Mouse (Mus musculus) ES-Bruce4 (cell line): ENCODE results near the gene Olfr1350. TPM values are rescaled to one million over a fixed set of nuclear protein-coding genes. Genes with fewer than 3 reads are reported as not detected.
"Not testable (repeated sequence)": the region's sequence is repeated elsewhere in the genome, so short reads cannot be mapped to it uniquely, and the experiment has no call there.

Experiments used
- H3K27ac ChIP-seq: 2 replicates; pipeline ENCODE4 v1.5.1; 2012; ENCODE audit warnings: low read length, inconsistent platforms; ENCODE audit not compliant: insufficient read depth
- H3K27me3 ChIP-seq: 2 replicates; pipeline ENCODE4 v1.6.1; 2012; ENCODE audit warnings: mild to moderate bottlenecking, low read length, inconsistent platforms; ENCODE audit not compliant: control insufficient read depth, poor library complexity, insufficient read depth, severe bottlenecking
- H3K36me3 ChIP-seq: 2 replicates; pipeline ENCODE4 v1.6.1; 2012; ENCODE audit warnings: inconsistent platforms, mild to moderate bottlenecking, low read length, moderate library complexity; ENCODE audit not compliant: control insufficient read depth, poor library complexity, insufficient read depth, severe bottlenecking
- H3K4me1 ChIP-seq: one replicate; pipeline ENCODE4 v1.8.1; 2011; ENCODE audit warnings: low read length; ENCODE audit not compliant: control insufficient read depth, insufficient read depth
- H3K4me3 ChIP-seq: 2 replicates; pipeline ENCODE4 v1.5.1; 2011; ENCODE audit warnings: low read depth, mild to moderate bottlenecking, low read length
- H3K9ac ChIP-seq: 2 replicates; pipeline ENCODE4 v1.6.1; 2012; ENCODE audit warnings: low read depth, mild to moderate bottlenecking, inconsistent platforms; ENCODE audit not compliant: poor library complexity, severe bottlenecking
- H3K9me3 ChIP-seq: replicated peaks from 2 replicates; pipeline ENCODE4 v1.6.1; 2012; ENCODE audit warnings: mild to moderate bottlenecking, low read length, inconsistent platforms; ENCODE audit not compliant: control insufficient read depth, poor library complexity, insufficient read depth, severe bottlenecking
- CTCF ChIP-seq: IDR thresholded peaks from one replicate; pipeline ENCODE4 v1.8.1; 2011; ENCODE audit warnings: low read depth, low read length
- EP300 ChIP-seq: IDR thresholded peaks from 2 replicates; pipeline ENCODE4 v1.6.1; 2011; ENCODE audit warnings: low read depth, low read length; ENCODE audit not compliant: insufficient read depth
- POLR2A ChIP-seq: IDR thresholded peaks from one replicate; pipeline ENCODE4 v1.8.1; 2011; ENCODE audit warnings: low read length; ENCODE audit not compliant: insufficient read depth
- polyA plus RNA-seq: library from polyadenylated mRNA; stranded (reverse); fragments of >200 nt; gene quantifications from 2 replicates; pipeline ENCODE4 v1.2.4, GENCODE M21; 2011; ENCODE audit warnings: low read depth; ENCODE audit not compliant: missing spikeins, insufficient read depth, insufficient read length

The Olfr1350 gene
- not detected in 2 replicates for polyA plus RNA-seq

DNA sequence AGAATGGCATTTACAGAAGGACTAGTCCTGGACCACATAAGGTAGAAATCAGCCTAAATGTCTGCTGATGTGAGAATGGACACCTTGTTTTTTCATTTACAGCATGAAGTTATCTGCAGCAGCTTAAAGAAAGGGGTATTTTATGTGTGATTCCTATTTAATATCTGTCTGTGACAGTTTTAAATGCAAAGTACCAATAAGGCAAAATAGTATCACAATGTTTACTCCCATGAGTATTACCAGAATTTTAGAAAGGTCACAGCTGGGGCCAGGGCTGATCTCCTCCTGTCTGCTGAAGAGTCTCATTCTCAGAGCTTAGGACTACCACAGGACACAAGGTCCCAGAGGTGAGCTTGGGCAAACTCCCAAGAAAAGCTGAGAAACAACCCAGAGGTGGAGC is at the start of gene Olfr1350:
Gene Olfr1350 (plus strand): TSS at position 301 of the 400 bp plus-strand sequence.
- TF ChIP-seq CTCF (no peak), POLR2A (no peak), EP300 (no peak)
- no peaks in the 10 kb centered on the region for H3K27me3 ChIP-seq

DNA sequence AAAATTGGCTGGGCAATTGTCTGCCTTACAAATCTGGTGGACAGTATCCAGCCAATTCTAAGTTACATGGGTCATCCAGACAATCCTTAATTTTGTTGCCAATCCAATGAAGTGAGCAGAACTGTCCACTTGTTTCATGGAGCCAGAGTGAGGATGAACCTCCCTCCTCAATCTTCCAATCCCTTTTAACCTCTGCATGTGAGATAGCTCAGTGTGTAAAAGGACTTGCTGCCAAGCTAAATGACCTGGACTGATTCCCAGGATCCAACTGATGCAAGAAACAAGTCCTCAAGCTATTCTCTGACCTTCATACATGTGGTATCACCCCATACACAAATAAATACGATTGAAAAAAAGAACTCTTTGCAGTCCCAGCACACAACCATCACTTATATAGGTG is 43.0 kb upstream of the Olfr1350 start:
- Histone ChIP-seq H3K9me3 (no peaks in the 10 kb centered on the region), H3K27ac (no peak overlapping the region), H3K27me3 (no peaks in the 10 kb centered on the region), H3K4me1 (no peaks in the 10 kb centered on the region), H3K36me3 (no peaks in the 10 kb centered on the region), H3K4me3 (no peak overlapping the region), H3K9ac (no peak overlapping the region)
- TF ChIP-seq POLR2A (no peak), EP300 (no peak), CTCF (no peak)

More for the DNA sequence above, at the start of gene Olfr1350:
- H3K9ac ChIP-seq = no peak within 1 kb of the TSS
- no peak within 1 kb of the TSS for H3K27ac ChIP-seq
- H3K9me3 ChIP-seq = no peaks in the 10 kb centered on the region
- no peak within 1 kb of the TSS for H3K4me3 ChIP-seq
- H3K4me1 ChIP-seq = no peaks in the 10 kb centered on the region
- H3K36me3 ChIP-seq = no peaks in the 10 kb centered on the region

DNA sequence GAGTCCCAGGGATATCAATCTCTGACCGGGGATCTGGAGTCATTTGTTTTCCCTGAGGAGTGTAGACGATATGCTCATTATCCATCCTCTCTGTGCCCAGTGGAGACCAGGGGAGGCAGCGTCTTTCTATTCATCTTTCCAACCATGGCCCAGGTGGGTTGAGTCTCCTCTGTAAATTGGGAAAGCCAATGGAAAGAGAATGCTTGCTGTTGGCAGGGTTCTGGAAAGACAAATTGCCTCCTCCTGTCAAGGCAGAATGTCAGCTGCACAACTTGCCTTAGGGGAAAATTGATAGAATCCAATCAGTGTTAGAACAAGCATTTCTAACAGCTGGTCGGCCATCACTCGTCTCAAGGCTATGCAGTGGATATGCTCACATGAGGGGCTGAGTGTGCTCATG is 41.8 kb upstream of the Olfr1350 start, which contains the start of gene Olfr1349:
Gene Olfr1349 (minus strand): TSS at position 101 of the 400 bp plus-strand sequence.
- H3K9ac ChIP-seq = no peak within 1 kb of the TSS
- TF ChIP-seq POLR2A (no peak), EP300 (no peak), CTCF (no peak)
- no peaks in the 10 kb centered on the region for H3K27me3 ChIP-seq
- no peak within 1 kb of the TSS for H3K4me3 ChIP-seq
- no peaks in the 10 kb centered on the region for H3K36me3 ChIP-seq
- no peaks in the 10 kb centered on the region for H3K4me1 ChIP-seq
- no peak within 1 kb of the TSS for H3K27ac ChIP-seq
- H3K9me3 ChIP-seq = no peaks in the 10 kb centered on the region

DNA sequence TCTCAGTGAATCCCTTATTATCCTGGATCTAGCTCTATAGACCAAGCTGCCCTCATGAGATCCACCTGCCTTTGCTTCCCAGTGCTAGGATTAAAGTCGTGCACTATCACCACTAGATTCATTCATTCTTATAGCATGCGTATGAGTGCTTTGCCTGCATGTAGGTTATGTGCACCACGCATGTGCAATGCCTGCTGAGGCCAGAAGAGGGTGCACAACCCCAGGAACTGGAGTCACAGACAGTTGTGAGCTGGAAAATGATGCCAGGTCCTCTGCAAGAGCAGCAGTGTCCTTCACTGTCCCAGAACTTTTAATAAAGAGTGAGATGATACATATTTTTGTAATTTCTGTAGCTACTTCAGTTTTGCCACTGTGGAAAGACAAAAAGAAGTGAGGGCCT is 39.6 kb upstream of the Olfr1350 start:
- H3K27me3 ChIP-seq = no peaks in the 10 kb centered on the region
- H3K9ac ChIP-seq = no peak overlapping the region
- no peak overlapping the region for H3K27ac ChIP-seq
- H3K4me1 ChIP-seq = no peaks in the 10 kb centered on the region
- no peak overlapping the region for H3K4me3 ChIP-seq
- no peaks in the 10 kb centered on the region for H3K9me3 ChIP-seq
- no peak for TF ChIP-seq EP300
- no peak for TF ChIP-seq POLR2A
- TF ChIP-seq CTCF = peak; percentile 64
- no peaks in the 10 kb centered on the region for H3K36me3 ChIP-seq

DNA sequence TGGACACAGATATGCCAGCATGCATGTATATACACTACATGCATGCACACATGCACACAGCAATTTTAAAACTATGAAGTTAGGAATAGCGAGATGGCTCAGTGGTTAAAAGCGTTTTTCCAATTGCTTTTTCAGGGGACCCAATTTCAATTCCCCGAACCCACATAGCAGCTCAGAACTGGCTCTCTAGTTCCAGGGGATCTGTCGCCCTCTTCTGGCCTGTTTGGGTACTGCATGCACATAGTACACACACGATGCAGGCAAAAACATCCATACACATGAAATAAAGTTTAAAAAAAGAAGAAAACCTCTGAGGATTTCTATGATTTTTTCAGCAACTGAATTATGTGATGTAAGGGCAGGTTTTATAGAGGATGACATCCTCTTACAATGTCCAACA is 38.5 kb upstream of the Olfr1350 start:
- no peaks in the 10 kb centered on the region for H3K4me1 ChIP-seq
- no peak overlapping the region for H3K9ac ChIP-seq
- H3K27me3 ChIP-seq = no peaks in the 10 kb centered on the region
- no peaks in the 10 kb centered on the region for H3K9me3 ChIP-seq
- TF ChIP-seq CTCF = peak; percentile 77
- no peak for TF ChIP-seq EP300
- no peak for TF ChIP-seq POLR2A
- H3K36me3 ChIP-seq = no peaks in the 10 kb centered on the region
- H3K4me3 ChIP-seq = no peak overlapping the region
- no peak overlapping the region for H3K27ac ChIP-seq

DNA sequence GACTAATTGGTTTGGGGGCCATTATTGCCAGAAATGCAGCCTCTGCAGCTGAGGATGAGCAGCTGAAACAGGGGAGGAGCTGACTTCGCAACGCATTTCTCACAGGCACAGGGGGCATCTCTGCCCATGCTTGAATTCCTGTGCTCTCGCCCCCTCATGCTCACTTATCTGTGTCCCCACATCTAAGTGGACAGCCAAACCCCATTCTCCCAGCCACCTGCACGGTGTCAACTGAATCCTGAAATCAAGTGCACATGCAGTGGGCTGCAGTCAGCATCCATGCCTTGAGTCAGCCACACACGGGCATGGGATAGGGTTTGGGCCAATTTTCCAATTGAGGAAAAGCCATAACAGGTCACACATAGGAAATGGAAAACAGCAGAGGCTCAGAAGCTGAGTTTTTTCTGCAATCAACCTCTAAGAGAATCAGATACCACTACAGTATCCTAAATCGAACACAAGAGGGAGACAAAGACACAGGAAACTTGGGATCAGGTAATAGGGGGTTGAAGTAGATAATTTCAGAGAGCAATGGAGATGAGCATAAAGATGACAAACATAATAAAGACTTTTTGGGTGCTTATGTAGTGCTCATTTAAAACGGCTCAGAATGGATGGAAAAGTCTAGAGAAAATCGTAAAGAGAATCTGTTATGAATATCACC is 21.6 kb downstream of the Olfr1350 start:
- TF ChIP-seq EP300 = no peak
- no peak for TF ChIP-seq POLR2A
- no peak for TF ChIP-seq CTCF

DNA sequence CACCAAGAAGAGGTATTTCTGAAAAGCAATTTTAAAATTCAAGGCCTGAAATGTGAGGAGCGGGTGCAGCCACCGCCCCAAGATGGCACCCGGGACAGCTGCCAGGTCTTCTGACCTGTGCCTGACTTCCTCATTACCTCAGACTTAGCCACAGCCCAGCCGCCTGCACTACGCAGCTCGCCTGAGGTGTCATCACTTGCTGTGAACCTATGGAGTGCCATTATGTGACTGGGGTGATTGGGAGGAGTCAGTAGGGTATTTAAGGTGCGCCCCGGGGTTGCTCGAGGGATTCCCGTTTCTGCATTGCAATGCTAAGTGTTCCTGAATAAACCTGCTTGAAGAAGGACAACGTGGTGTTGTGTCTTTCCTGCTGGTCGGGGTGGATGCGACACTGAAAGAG is 24.1 kb downstream of the Olfr1350 start:
- not testable (repeated sequence) for H3K27me3 ChIP-seq, H3K9ac ChIP-seq, H3K36me3 ChIP-seq, H3K9me3 ChIP-seq, H3K4me1 ChIP-seq, H3K4me3 ChIP-seq, H3K27ac ChIP-seq

More for the DNA sequence above, 21.6 kb downstream of the Olfr1350 start:
- Histone ChIP-seq H3K9me3 (0 out of 2 replicates have a peak, but pooled peaks cover 3% of the 10 kb centered on the region), H3K36me3 (no peaks in the 10 kb centered on the region), H3K4me1 (no peaks in the 10 kb centered on the region), H3K27me3 (no peaks in the 10 kb centered on the region), H3K9ac (no peak overlapping the region), H3K27ac (no peak overlapping the region), H3K4me3 (no peak overlapping the region)
